Mouse (Mus musculus): ENCODE measurements around the gene Abca17. TPM values are rescaled to one million over a fixed set of nuclear protein-coding genes. Genes with fewer than 3 reads are reported as not detected.

Gene Abca17
- polyA plus RNA-seq, 1 experiment from 2014 or later, result 0.07 TPM

DNA sequence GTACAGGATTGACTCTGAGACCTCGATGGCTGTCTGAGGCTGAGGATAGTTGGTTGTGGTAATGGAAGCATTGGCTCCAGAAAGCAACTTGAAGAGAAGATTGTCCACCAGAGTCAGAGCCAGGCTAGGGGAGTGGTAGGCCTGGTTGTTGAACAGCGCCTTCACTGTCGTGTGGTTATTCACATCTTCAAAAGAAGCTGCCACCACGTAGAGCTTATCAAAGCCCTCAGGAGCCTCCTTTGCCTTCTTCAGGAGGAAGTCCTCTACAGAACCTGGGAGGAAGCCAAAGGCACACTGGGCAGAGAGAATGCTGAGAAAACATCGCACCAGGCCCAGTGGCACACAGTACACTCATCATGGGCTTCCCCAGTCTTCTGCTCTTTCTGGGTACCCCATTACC, 61.5 kb downstream of the Abca17 start:
- H3K9me3 ChIP-seq (ENCODE audit: control insufficient read depth, low read length), result no peaks in the 10 kb centered on the region
- WGBS, result 61% methylated on average over 5 of the region's 5 CpGs
- H3K4me1 ChIP-seq (ENCODE audit: control insufficient read depth in 2 of 2, insufficient read depth in 2 of 2, low read length in 2 of 2), result no peaks in the 10 kb centered on the region; a peak in 1 of 4 replicates

DNA sequence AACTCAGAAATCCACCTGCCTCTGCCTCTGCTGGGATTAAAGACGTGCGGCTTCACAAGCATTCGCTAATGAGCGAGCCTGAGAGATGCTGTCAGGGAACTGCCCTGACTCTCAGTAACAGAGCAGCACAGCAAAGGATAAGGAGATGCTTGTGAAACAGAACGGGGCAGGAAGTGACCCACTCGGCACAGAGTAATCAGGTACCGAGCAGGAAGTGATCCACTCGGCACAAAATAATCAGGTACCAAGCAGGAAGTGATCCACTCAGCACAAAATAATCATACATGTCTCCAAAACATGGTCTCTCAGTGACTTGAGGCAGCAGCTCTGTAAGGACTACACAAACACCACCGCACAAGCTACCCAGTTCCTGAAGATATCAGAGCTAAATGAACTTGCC, 62.4 kb downstream of the Abca17 start:
- ATAC-seq (ENCODE audit: insufficient number of reproducible peaks, insufficient read depth, low FRiP score, low read depth), result no peak
- Histone ChIP-seq H3K27me3 (ENCODE audit: control insufficient read depth, insufficient read depth, low read length) (no peaks in the 10 kb centered on the region), H3K4me3 (ENCODE audit: control insufficient read depth in 1 of 2, insufficient read depth in 1 of 2, low read depth in 1 of 2, low read length in 2 of 2) (no peak overlapping the region), H3K36me3 (ENCODE audit: control insufficient read depth, insufficient read depth, low read length) (no peaks in the 10 kb centered on the region), H3K4me1 (ENCODE audit: control insufficient read depth in 2 of 2, insufficient read depth in 2 of 2, low read length in 2 of 2) (peaks cover 0 to 1% of the 10 kb centered on the region in 2 experiments; a peak in 2 of 4 replicates), H3K27ac (replicated peaks in 1 of 2; ENCODE audit: control insufficient read depth in 1 of 2, insufficient read depth in 1 of 2, low read depth in 2 of 2, low read length in 2 of 2) (no peak overlapping the region), H3K9ac (ENCODE audit: low read length) (no peak overlapping the region), H3K9me3 (ENCODE audit: control insufficient read depth, low read length) (no peaks in the 10 kb centered on the region), H3K4me2 (ENCODE audit: low read length) (no peak overlapping the region)
- WGBS, result 74% methylated on average over 9 of the region's 9 CpGs

More for the DNA sequence above, 61.5 kb downstream of the Abca17 start:
- H3K36me3 ChIP-seq (ENCODE audit: control insufficient read depth, insufficient read depth, low read length), result no peaks in the 10 kb centered on the region
- H3K4me3 ChIP-seq (ENCODE audit: control insufficient read depth in 1 of 2, insufficient read depth in 1 of 2, low read depth in 1 of 2, low read length in 2 of 2), result no peak overlapping the region
- H3K27me3 ChIP-seq (ENCODE audit: control insufficient read depth, insufficient read depth, low read length), result no peaks in the 10 kb centered on the region
- H3K9ac ChIP-seq (ENCODE audit: low read length), result no peak overlapping the region
- no peak for ATAC-seq (ENCODE audit: insufficient number of reproducible peaks, insufficient read depth, low FRiP score, low read depth)
- H3K4me2 ChIP-seq (ENCODE audit: low read length), result no peak overlapping the region
- no peak overlapping the region for H3K27ac ChIP-seq (replicated peaks in 1 of 2; ENCODE audit: control insufficient read depth in 1 of 2, insufficient read depth in 1 of 2, low read depth in 2 of 2, low read length in 2 of 2)

DNA sequence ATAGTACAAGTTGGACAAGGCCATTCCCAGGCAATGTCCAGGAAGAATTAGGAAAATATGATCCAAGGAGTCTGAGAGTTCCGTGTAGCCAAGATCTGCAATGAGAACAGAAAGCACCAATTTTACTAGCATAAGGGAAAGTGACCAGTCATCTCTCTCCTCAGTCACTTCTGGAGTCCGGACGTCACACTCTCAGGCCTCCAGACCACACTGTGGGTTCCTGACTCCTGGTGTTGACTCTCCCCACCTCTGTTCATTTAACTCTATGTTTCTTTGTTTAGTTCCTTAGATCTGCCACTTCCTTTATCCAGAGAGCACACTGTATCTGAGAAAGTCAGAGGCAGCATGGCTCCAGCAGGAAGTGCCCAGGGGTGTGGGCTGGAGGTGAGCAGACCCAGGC, 65.2 kb downstream of the Abca17 start:
- Histone ChIP-seq H3K4me2 (ENCODE audit: low read length) (no peak overlapping the region), H3K4me3 (ENCODE audit: control insufficient read depth in 1 of 2, insufficient read depth in 1 of 2, low read depth in 1 of 2, low read length in 2 of 2) (no peak overlapping the region), H3K4me1 (ENCODE audit: control insufficient read depth in 2 of 2, insufficient read depth in 2 of 2, low read length in 2 of 2) (peaks cover 0 to 4% of the 10 kb centered on the region in 2 experiments; a peak in 2 of 4 replicates), H3K27me3 (ENCODE audit: control insufficient read depth, insufficient read depth, low read length) (no peaks in the 10 kb centered on the region), H3K9ac (ENCODE audit: low read length) (no peak overlapping the region), H3K36me3 (ENCODE audit: control insufficient read depth, insufficient read depth, low read length) (no peaks in the 10 kb centered on the region), H3K27ac (replicated peaks in 1 of 2; ENCODE audit: control insufficient read depth in 1 of 2, insufficient read depth in 1 of 2, low read depth in 2 of 2, low read length in 2 of 2) (no peak overlapping the region), H3K9me3 (ENCODE audit: control insufficient read depth, low read length) (no peaks in the 10 kb centered on the region)
- WGBS, result 59% methylated on average over 3 of the region's 3 CpGs
- ATAC-seq (ENCODE audit: insufficient number of reproducible peaks, insufficient read depth, low FRiP score, low read depth), result no peak

DNA sequence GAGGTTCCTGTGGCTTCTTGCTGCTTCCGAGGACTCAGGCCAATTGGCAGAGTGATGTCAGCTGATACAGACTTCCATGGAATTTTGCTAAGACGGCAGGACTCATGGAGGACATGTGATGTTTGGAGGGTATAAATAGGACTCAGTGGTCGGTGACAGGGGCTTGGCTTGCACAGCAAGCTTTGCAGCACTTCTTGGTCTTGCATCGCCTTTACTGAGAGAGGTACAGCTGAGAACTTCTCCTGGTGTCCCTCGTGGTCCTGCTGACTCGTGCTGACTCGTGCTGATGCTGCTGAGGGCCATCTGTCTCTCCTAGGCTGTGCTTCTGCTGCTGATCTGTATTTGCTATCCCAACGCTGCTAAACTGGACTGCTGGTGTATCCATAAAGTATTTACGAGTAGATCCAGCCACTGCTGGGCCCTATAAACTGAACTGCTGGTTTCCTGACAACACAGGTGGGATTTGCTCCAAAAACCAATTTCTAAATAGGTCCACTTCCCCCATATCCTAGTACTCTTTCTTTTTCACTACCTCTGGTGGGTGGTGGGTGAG, 67.5 kb downstream of the Abca17 start:
- H3K9me3 ChIP-seq (ENCODE audit: control insufficient read depth, low read length), result no peaks in the 10 kb centered on the region
- no peak overlapping the region for H3K4me3 ChIP-seq (ENCODE audit: control insufficient read depth in 1 of 2, insufficient read depth in 1 of 2, low read depth in 1 of 2, low read length in 2 of 2)
- H3K27ac ChIP-seq (replicated peaks in 1 of 2; ENCODE audit: control insufficient read depth in 1 of 2, insufficient read depth in 1 of 2, low read depth in 2 of 2, low read length in 2 of 2), result no peak overlapping the region
- WGBS, result 43% methylated on average over 9 of the region's 9 CpGs
- no peaks in the 10 kb centered on the region for H3K27me3 ChIP-seq (ENCODE audit: control insufficient read depth, insufficient read depth, low read length)
- H3K9ac ChIP-seq (ENCODE audit: low read length), result no peak overlapping the region
- H3K4me1 ChIP-seq (ENCODE audit: control insufficient read depth in 2 of 2, insufficient read depth in 2 of 2, low read length in 2 of 2), result peaks cover 0 to 4% of the 10 kb centered on the region in 2 experiments; a peak in 2 of 4 replicates
- H3K4me2 ChIP-seq (ENCODE audit: low read length), result peak overlapping the region; percentile 4; the same call in 1 of the 2 replicates
- no peak for ATAC-seq (ENCODE audit: insufficient number of reproducible peaks, insufficient read depth, low FRiP score, low read depth)
- no peaks in the 10 kb centered on the region for H3K36me3 ChIP-seq (ENCODE audit: control insufficient read depth, insufficient read depth, low read length)

DNA sequence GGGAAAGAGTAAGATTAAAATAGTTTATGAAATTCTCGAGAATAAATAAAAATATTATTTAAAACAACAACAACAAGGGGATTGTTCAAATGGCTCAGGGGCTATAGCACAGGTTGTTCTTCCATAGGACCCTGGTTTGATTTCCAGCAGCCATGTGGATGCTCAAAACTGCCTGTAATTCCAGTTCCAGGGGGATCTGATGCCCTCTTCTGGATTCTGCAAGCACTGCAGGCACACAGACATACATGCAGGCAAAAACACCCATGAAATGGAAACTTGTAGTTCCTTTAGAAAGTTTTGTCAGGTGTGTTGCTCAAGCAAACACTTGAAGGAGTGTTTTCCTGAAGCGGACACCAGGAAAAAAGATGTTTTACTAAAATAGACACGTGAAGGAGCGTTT, 68.2 kb downstream of the Abca17 start:
- H3K27ac ChIP-seq (replicated peaks in 1 of 2; ENCODE audit: control insufficient read depth in 1 of 2, insufficient read depth in 1 of 2, low read depth in 2 of 2, low read length in 2 of 2), result no peak overlapping the region
- no peak overlapping the region for H3K4me2 ChIP-seq (ENCODE audit: low read length)
- H3K4me1 ChIP-seq (ENCODE audit: control insufficient read depth in 2 of 2, insufficient read depth in 2 of 2, low read length in 2 of 2), result peaks cover 0 to 4% of the 10 kb centered on the region in 2 experiments; a peak in 2 of 4 replicates
- 66% methylated on average over 4 of the region's 4 CpGs for WGBS
- H3K27me3 ChIP-seq (ENCODE audit: control insufficient read depth, insufficient read depth, low read length), result no peaks in the 10 kb centered on the region
- H3K36me3 ChIP-seq (ENCODE audit: control insufficient read depth, insufficient read depth, low read length), result no peaks in the 10 kb centered on the region
- no peak overlapping the region for H3K4me3 ChIP-seq (ENCODE audit: control insufficient read depth in 1 of 2, insufficient read depth in 1 of 2, low read depth in 1 of 2, low read length in 2 of 2)
- no peak for ATAC-seq (ENCODE audit: insufficient number of reproducible peaks, insufficient read depth, low FRiP score, low read depth)
- 0 out of 2 replicates have a peak, but pooled peaks cover 2% of the 10 kb centered on the region for H3K9me3 ChIP-seq (ENCODE audit: control insufficient read depth, low read length)
- no peak overlapping the region for H3K9ac ChIP-seq (ENCODE audit: low read length)

DNA sequence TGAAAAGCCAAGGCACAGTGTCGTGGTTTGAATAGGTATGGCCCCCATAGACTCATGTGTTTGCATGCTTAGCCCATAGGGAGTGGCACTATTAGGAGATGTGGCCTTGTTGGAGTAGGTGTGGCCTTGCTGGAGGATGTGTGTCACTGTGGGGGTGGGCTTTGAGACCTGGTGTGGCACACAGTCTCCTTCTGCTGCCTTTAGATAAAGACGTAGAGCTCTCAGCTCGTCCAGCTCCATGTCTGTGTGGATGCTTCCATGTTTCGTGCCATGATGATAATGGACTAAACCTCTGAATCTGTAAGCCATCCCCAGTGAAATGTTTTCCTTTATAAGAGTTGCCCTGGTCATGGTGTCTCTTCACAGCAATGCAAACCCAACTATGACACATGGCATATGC, 71.0 kb downstream of the Abca17 start:
- 68% methylated on average over 4 of the region's 4 CpGs for WGBS
- Histone ChIP-seq H3K4me1 (ENCODE audit: control insufficient read depth in 2 of 2, insufficient read depth in 2 of 2, low read length in 2 of 2) (peaks cover 0 to 4% of the 10 kb centered on the region in 2 experiments; a peak in 1 of 4 replicates), H3K27me3 (ENCODE audit: control insufficient read depth, insufficient read depth, low read length) (no peaks in the 10 kb centered on the region), H3K9me3 (ENCODE audit: control insufficient read depth, low read length) (0 out of 2 replicates have a peak, but pooled peaks cover 8% of the 10 kb centered on the region), H3K27ac (replicated peaks in 1 of 2; ENCODE audit: control insufficient read depth in 1 of 2, insufficient read depth in 1 of 2, low read depth in 2 of 2, low read length in 2 of 2) (no peak overlapping the region), H3K9ac (ENCODE audit: low read length) (no peak overlapping the region), H3K36me3 (ENCODE audit: control insufficient read depth, insufficient read depth, low read length) (no peaks in the 10 kb centered on the region), H3K4me3 (ENCODE audit: control insufficient read depth in 1 of 2, insufficient read depth in 1 of 2, low read depth in 1 of 2, low read length in 2 of 2) (no peak overlapping the region), H3K4me2 (ENCODE audit: low read length) (no peak overlapping the region)
- ATAC-seq (ENCODE audit: insufficient number of reproducible peaks, insufficient read depth, low FRiP score, low read depth), result no peak

DNA sequence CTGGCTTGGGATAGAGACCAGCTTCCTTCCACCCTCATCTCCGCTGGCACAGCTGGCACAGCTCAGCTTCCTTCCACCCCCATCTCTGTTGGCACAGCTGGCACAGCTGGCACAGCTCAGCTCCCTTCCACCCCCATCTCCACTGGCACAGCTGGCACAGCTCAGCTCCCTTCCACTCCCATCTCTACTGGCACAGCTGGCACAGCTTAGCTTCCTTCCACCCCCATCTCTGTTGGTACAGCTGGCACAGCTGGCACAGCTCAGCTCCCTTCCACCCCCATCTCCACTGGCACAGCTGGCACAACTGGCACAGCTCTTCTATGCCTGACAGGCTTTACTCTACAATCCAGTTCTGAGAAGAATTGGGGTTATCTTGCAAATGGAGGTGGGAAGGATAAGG, 83.7 kb downstream of the Abca17 start:
- Histone ChIP-seq H3K4me3 (ENCODE audit: control insufficient read depth in 1 of 2, insufficient read depth in 1 of 2, low read depth in 1 of 2, low read length in 2 of 2) (no peak overlapping the region), H3K4me1 (ENCODE audit: control insufficient read depth in 2 of 2, insufficient read depth in 2 of 2, low read length in 2 of 2) (no peaks in the 10 kb centered on the region), H3K9ac (ENCODE audit: low read length) (no peak overlapping the region), H3K27ac (replicated peaks in 1 of 2; ENCODE audit: control insufficient read depth in 1 of 2, insufficient read depth in 1 of 2, low read depth in 2 of 2, low read length in 2 of 2) (no peak overlapping the region), H3K27me3 (ENCODE audit: control insufficient read depth, insufficient read depth, low read length) (no peaks in the 10 kb centered on the region; the same call in 1 of the 2 replicates), H3K36me3 (ENCODE audit: control insufficient read depth, insufficient read depth, low read length) (no peaks in the 10 kb centered on the region), H3K4me2 (ENCODE audit: low read length) (no peak overlapping the region), H3K9me3 (ENCODE audit: control insufficient read depth, low read length) (0 out of 2 replicates have a peak, but pooled peaks cover 3% of the 10 kb centered on the region)
- 76% methylated on average over 1 of the region's 1 CpGs for WGBS
- no peak for ATAC-seq (ENCODE audit: insufficient number of reproducible peaks, insufficient read depth, low FRiP score, low read depth)

DNA sequence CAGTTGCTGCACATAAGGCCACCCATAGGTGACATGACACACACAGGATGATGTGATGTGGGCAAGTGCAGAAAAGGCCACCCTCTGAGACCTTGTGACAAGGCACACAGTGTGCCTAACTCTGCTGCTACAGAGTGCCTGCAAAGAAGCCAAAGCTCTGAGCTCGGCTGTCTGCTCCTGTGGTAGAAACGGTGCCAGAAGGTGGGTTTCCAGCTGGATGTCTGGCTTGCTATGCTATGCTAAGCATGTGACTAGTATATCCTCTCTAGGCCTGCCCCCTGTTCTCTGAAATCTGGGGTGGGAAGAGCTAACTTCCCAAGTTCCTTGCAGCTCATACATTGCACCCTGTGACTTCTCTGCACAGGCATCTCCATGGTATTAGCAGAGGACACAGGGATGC, 86.1 kb downstream of the Abca17 start:
- Histone ChIP-seq H3K27me3 (ENCODE audit: control insufficient read depth, insufficient read depth, low read length) (no peaks in the 10 kb centered on the region; the same call in 1 of the 2 replicates), H3K9me3 (ENCODE audit: control insufficient read depth, low read length) (0 out of 2 replicates have a peak, but pooled peaks cover 3% of the 10 kb centered on the region), H3K4me1 (ENCODE audit: control insufficient read depth in 2 of 2, insufficient read depth in 2 of 2, low read length in 2 of 2) (no peaks in the 10 kb centered on the region), H3K36me3 (ENCODE audit: control insufficient read depth, insufficient read depth, low read length) (no peaks in the 10 kb centered on the region), H3K4me3 (ENCODE audit: control insufficient read depth in 1 of 2, insufficient read depth in 1 of 2, low read depth in 1 of 2, low read length in 2 of 2) (no peak overlapping the region), H3K4me2 (ENCODE audit: low read length) (no peak overlapping the region), H3K27ac (replicated peaks in 1 of 2; ENCODE audit: control insufficient read depth in 1 of 2, insufficient read depth in 1 of 2, low read depth in 2 of 2, low read length in 2 of 2) (no peak overlapping the region), H3K9ac (ENCODE audit: low read length) (no peak overlapping the region)
- 61% methylated on average over 2 of the region's 2 CpGs for WGBS
- ATAC-seq (ENCODE audit: insufficient number of reproducible peaks, insufficient read depth, low FRiP score, low read depth), result no peak
